Mouse (Mus musculus) testis, adult 2 months (tissue): Measurements from ENCODE around the gene Nsun2. TPM values are rescaled to one million over a fixed set of nuclear protein-coding genes. Genes with fewer than 3 reads are reported as not detected.

Experiments
- H3K27ac ChIP-seq: fragments of 200-500 bp; 2 replicates; pipeline ENCODE4 v1.5.1; 2012; ENCODE audit warnings: low read depth, low read length; ENCODE audit not compliant: control insufficient read depth, insufficient read depth
- H3K27me3 ChIP-seq: fragments of 200-500 bp; 2 replicates; pipeline ENCODE4 v1.6.1; 2012; ENCODE audit warnings: mild to moderate bottlenecking, low read length, moderate library complexity; ENCODE audit not compliant: control insufficient read depth, insufficient read depth
- H3K36me3 ChIP-seq: fragments of 200-500 bp; 2 replicates; pipeline ENCODE4 v1.6.1; 2012; ENCODE audit warnings: mild to moderate bottlenecking, low read length; ENCODE audit not compliant: control insufficient read depth, insufficient read depth
- H3K4me1 ChIP-seq: fragments of 200-500 bp; 2 replicates; pipeline ENCODE4 v1.6.1; 2012; ENCODE audit warnings: low read length; ENCODE audit not compliant: control insufficient read depth, insufficient read depth
- H3K4me3 ChIP-seq: fragments of 200-500 bp; 2 replicates; pipeline ENCODE4 v1.5.1; 2012; ENCODE audit warnings: low read depth, mild to moderate bottlenecking, low read length, moderate library complexity, mixed read lengths; ENCODE audit not compliant: control insufficient read depth
- CTCF ChIP-seq: fragments of 200-500 bp; IDR thresholded peaks from 2 replicates; pipeline ENCODE4 v1.5.1; 2012; ENCODE audit warnings: low read depth, mild to moderate bottlenecking, inconsistent platforms, low read length, moderate library complexity; ENCODE audit not compliant: control insufficient read depth, insufficient read depth, insufficient replicate concordance
- POLR2A ChIP-seq: fragments of 200-500 bp; IDR thresholded peaks from 2 replicates; pipeline ENCODE4 v1.6.1; 2012; ENCODE audit warnings: low read depth, mild to moderate bottlenecking, inconsistent platforms, low read length, moderate library complexity; ENCODE audit not compliant: control insufficient read depth
- polyA plus RNA-seq: library from polyadenylated mRNA; depleted of rRNA; stranded (reverse); fragments of >200 nt; gene quantifications from 2 replicates; pipeline ENCODE4 v1.2.3, GENCODE M21; 2012

Gene Nsun2
- polyA plus RNA-seq, 1 experiment = 182 TPM

- Histone ChIP-seq H3K27ac (no peak overlapping the region), H3K36me3 (peaks cover 12% of the 10 kb centered on the region), H3K4me1 (no peaks in the 10 kb centered on the region), H3K27me3 (no peaks in the 10 kb centered on the region), H3K4me3 (no peak overlapping the region)
- TF ChIP-seq CTCF = no peak
These were observed 103.3 kb downstream of the Nsun2 start for GRCm38 (mm10) chr13:69636816-69637215.

GRCm38 (mm10) chr13:69637657-69638056 is 104.1 kb downstream of the Nsun2 start:
- H3K4me3 ChIP-seq = no peak overlapping the region
- H3K27ac ChIP-seq = no peak overlapping the region
- no peaks in the 10 kb centered on the region for H3K27me3 ChIP-seq
- no peaks in the 10 kb centered on the region for H3K4me1 ChIP-seq
- peaks cover 12% of the 10 kb centered on the region for H3K36me3 ChIP-seq
- TF ChIP-seq CTCF (no peak), POLR2A (no peak)

GRCm38 (mm10) chr13:69638108-69638626 is 104.6 kb downstream of the Nsun2 start:
- Histone ChIP-seq H3K4me1 (no peaks in the 10 kb centered on the region), H3K4me3 (no peak overlapping the region), H3K36me3 (peaks cover 9% of the 10 kb centered on the region), H3K27ac (no peak overlapping the region), H3K27me3 (no peaks in the 10 kb centered on the region)
- no peak for TF ChIP-seq CTCF
- no peak for TF ChIP-seq POLR2A

DNA sequence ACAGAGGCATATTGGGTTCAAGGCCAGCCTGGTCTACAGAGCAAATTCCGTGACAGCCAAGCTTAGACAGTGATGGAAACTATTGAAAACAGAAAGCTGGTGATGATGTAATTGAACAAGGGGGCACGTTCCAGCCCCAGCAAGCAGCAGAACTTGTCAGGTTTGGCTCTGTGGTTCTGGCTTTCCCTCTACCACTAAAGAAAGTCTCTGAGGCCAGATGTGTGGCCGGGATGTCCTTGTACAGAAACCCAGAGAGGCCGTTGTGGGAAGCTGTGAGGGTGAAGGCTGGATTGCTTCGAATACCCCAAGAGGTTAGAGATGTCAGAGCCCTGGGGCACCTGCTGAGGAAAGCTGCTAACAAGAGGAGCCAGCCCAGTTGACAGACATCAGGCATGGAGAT is 105.7 kb downstream of the Nsun2 start:
- TF ChIP-seq CTCF = no peak
- no peak for TF ChIP-seq POLR2A
- peaks cover 5% of the 10 kb centered on the region; the same call in 1 of the 2 replicates for H3K36me3 ChIP-seq
- no peaks in the 10 kb centered on the region for H3K4me1 ChIP-seq
- no peak overlapping the region for H3K4me3 ChIP-seq
- H3K27me3 ChIP-seq = no peaks in the 10 kb centered on the region
- H3K27ac ChIP-seq = no peak overlapping the region

- Histone ChIP-seq H3K27ac (no peak overlapping the region), H3K36me3 (peaks cover 2% of the 10 kb centered on the region; the same call in 1 of the 2 replicates)
- TF ChIP-seq POLR2A (no peak), CTCF (no peak)
These were observed 106.6 kb downstream of the Nsun2 start for GRCm38 (mm10) chr13:69640126-69640525.

DNA sequence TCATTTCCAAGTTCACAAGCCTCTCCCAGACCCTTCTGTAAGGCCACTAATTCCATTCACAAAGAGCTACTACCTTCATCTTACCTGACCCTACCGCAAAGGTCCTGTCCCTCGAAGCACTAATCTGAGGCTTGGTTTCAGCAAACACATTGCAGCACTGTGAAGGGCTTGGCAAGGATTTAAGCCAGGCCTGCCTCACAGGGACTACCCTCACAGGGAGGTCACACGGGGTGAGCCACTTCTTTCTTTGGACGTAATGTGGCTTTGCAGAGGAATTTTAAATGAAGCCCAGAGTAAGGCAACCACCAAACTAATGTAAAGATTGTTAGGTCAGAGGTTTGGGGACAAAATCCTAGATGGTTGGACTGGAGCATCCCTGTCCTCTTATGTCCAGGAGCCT is 107.0 kb downstream of the Nsun2 start:
- H3K4me3 ChIP-seq = no peak overlapping the region
- H3K27ac ChIP-seq = no peak overlapping the region
- peaks cover 2% of the 10 kb centered on the region; the same call in 1 of the 2 replicates for H3K36me3 ChIP-seq
- no peaks in the 10 kb centered on the region for H3K27me3 ChIP-seq
- no peaks in the 10 kb centered on the region for H3K4me1 ChIP-seq
- TF ChIP-seq CTCF (no peak), POLR2A (no peak)

More at GRCm38 (mm10) chr13:69640126-69640525, 106.6 kb downstream of the Nsun2 start:
- Histone ChIP-seq H3K27me3 (no peaks in the 10 kb centered on the region), H3K4me3 (no peak overlapping the region), H3K4me1 (no peaks in the 10 kb centered on the region)

DNA sequence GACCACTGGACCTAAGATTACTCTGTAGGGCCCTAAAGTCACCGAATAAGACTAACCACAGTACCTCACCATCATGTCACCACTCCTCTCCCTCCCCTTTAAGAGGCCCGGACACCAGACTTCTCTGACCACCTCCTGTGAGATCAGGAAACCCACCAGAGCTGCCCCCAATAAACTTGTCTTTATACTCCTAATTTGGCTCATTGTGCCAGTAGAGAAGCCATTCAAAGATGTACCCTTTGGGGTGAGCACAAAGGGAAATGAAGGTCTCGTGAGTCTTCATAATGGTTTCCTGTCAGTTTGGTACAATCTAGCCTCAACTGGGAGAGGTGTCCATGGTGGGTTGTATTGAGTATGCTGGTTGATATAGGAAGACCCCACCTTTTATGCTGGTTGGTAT is 107.5 kb downstream of the Nsun2 start:
- TF ChIP-seq CTCF (no peak), POLR2A (no peak)
- Histone ChIP-seq H3K27me3 (no peaks in the 10 kb centered on the region), H3K4me3 (no peak overlapping the region), H3K27ac (no peak overlapping the region), H3K4me1 (no peaks in the 10 kb centered on the region), H3K36me3 (no peaks in the 10 kb centered on the region)

GRCm38 (mm10) chr13:69642656-69643216 is 109.2 kb downstream of the Nsun2 start:
- TF ChIP-seq CTCF (no peak), POLR2A (no peak)
- H3K27me3 ChIP-seq = no peaks in the 10 kb centered on the region
- peaks cover 3% of the 10 kb centered on the region for H3K4me1 ChIP-seq
- H3K4me3 ChIP-seq = no peak overlapping the region
- no peaks in the 10 kb centered on the region for H3K36me3 ChIP-seq
- H3K27ac ChIP-seq = no peak overlapping the region
